Mouse (Mus musculus) thymus, postnatal 4 days (tissue): ENCODE measurements at regions not wholly inside any gene's neighbourhood (a gene's known extent, or its start where the extent isn't known, plus 50 kb on each side); places are given as distances from the start of the nearest gene placed in this dataset.

Experiments
- DNase-seq: peaks from one replicate; pipeline ENCODE4 v3.0.0; 2021

- no peak for DNase-seq
Measured at GRCm38 (mm10) chr14:74397202-74397601, 243.4 kb upstream of the Htr2a start.

GRCm38 (mm10) chr14:74409441-74409840, 231.2 kb upstream of the Htr2a start:
- no peak for DNase-seq

GRCm38 (mm10) chr14:74428226-74428625, 212.4 kb upstream of the Htr2a start:
- DNase-seq: no peak

GRCm38 (mm10) chr14:74464027-74464682, 176.5 kb upstream of the Htr2a start:
- no peak for DNase-seq

GRCm38 (mm10) chr14:74495504-74495903, 145.1 kb upstream of the Htr2a start:
- DNase-seq: no peak

- DNase-seq: no peak
Measured at GRCm38 (mm10) chr14:74511521-74511920, 129.1 kb upstream of the Htr2a start.

- no peak for DNase-seq
Measured at GRCm38 (mm10) chr14:74516451-74516850, 124.2 kb upstream of the Htr2a start.

GRCm38 (mm10) chr14:74519531-74519930, 121.1 kb upstream of the Htr2a start:
- no peak for DNase-seq

- DNase-seq: no peak
Measured at GRCm38 (mm10) chr14:74521669-74522068, 119.0 kb upstream of the Htr2a start.

GRCm38 (mm10) chr14:74527246-74527645, 113.4 kb upstream of the Htr2a start:
- no peak for DNase-seq

GRCm38 (mm10) chr14:74529368-74529951, 111.2 kb upstream of the Htr2a start:
- no peak for DNase-seq

GRCm38 (mm10) chr14:74538187-74538586, 102.5 kb upstream of the Htr2a start:
- no peak for DNase-seq

- DNase-seq: no peak
Measured at GRCm38 (mm10) chr14:74544028-74544427, 96.6 kb upstream of the Htr2a start.

GRCm38 (mm10) chr14:74551091-74551490, 89.5 kb upstream of the Htr2a start:
- DNase-seq: no peak

- DNase-seq: no peak
Measured at GRCm38 (mm10) chr14:74553636-74554035, 87.0 kb upstream of the Htr2a start.

GRCm38 (mm10) chr14:74558359-74558758, 82.3 kb upstream of the Htr2a start:
- DNase-seq: no peak
